ENCODE assay signal across 8 mouse cellular contexts in genomic region chr4:156227752-156228392, GRCm38 (mm10). TPM values are rescaled to one million over a fixed set of nuclear protein-coding genes. Genes with fewer than 3 reads are reported as not detected.
DNase-seq lines count a peak whose midpoint lies in the region; ATAC-seq lines count a peak whose summit lies in the region.

No protein-coding gene starts in this region.

- H3K27ac ChIP-seq in kidney, embryonic 14.5 days (ENCODE audit: low read depth, low read length): no peak overlapping the region
- H3K27ac ChIP-seq in embryonic facial prominence, embryonic 14.5 days (replicated peaks; ENCODE audit: low read depth, low read length): no peak overlapping the region
- H3K27ac ChIP-seq in hindbrain, embryonic 15.5 days (replicated peaks): no peak overlapping the region
- H3K27ac ChIP-seq in lung, embryonic 16.5 days (ENCODE audit: low read length): no peak overlapping the region

- H3K27me3 ChIP-seq in kidney, embryonic 14.5 days (ENCODE audit: control insufficient read depth, insufficient read depth, low read length): no peaks in the 10 kb centered on the region
- no peaks in the 10 kb centered on the region for H3K27me3 ChIP-seq in embryonic facial prominence, embryonic 14.5 days (replicated peaks; ENCODE audit: control insufficient read depth, insufficient read depth, low read length)
- no peaks in the 10 kb centered on the region for H3K27me3 ChIP-seq in hindbrain, embryonic 15.5 days
- no peaks in the 10 kb centered on the region for H3K27me3 ChIP-seq in lung, embryonic 16.5 days (ENCODE audit: control insufficient read depth, insufficient read depth, low read depth, low read length)

- peak overlapping the region; percentile 28; the same call in 1 of the 2 replicates for H3K9ac ChIP-seq in kidney, embryonic 14.5 days (ENCODE audit: low read depth, low read length)
- no peak overlapping the region for H3K9ac ChIP-seq in embryonic facial prominence, embryonic 14.5 days (ENCODE audit: low read depth, low read length)
- no peak overlapping the region for H3K9ac ChIP-seq in hindbrain, embryonic 15.5 days
- H3K9ac ChIP-seq in lung, embryonic 16.5 days (ENCODE audit: low read length): no peak overlapping the region

- no peak overlapping the region for H3K4me3 ChIP-seq in kidney, embryonic 14.5 days (ENCODE audit: low read length)
- H3K4me3 ChIP-seq in embryonic facial prominence, embryonic 14.5 days (ENCODE audit: low read depth, low read length): peak overlapping the region; percentile 0; the same call in 1 of the 2 replicates
- H3K4me3 ChIP-seq in hindbrain, embryonic 15.5 days: no peak overlapping the region
- H3K4me3 ChIP-seq in lung, embryonic 16.5 days (ENCODE audit: low read length): peak overlapping the region; percentile 18; the same call in 1 of the 2 replicates

- peaks cover 6% of the 10 kb centered on the region; the same call in 1 of the 2 replicates for H3K4me1 ChIP-seq in kidney, embryonic 14.5 days (ENCODE audit: control insufficient read depth, insufficient read depth, low read length)
- H3K4me1 ChIP-seq in embryonic facial prominence, embryonic 14.5 days (ENCODE audit: control insufficient read depth, insufficient read depth, low read length): 0 out of 2 replicates have a peak, but pooled peaks cover 3% of the 10 kb centered on the region
- no peaks in the 10 kb centered on the region for H3K4me1 ChIP-seq in hindbrain, embryonic 15.5 days (replicated peaks)
- H3K4me1 ChIP-seq in lung, embryonic 16.5 days (replicated peaks; ENCODE audit: control insufficient read depth, insufficient read depth, low read length): peaks cover 14% of the 10 kb centered on the region

- WGBS in kidney, embryonic 14.5 days: 32% methylated on average over 18 of the region's 18 CpGs
- 28% methylated on average over 18 of the region's 18 CpGs for WGBS in embryonic facial prominence, embryonic 14.5 days
- WGBS in hindbrain, embryonic 15.5 days: 40% methylated on average over 18 of the region's 18 CpGs
- WGBS in lung, embryonic 16.5 days: 33% methylated on average over 18 of the region's 18 CpGs

- DNase-seq in kidney, adult 11 months: no peak
- DNase-seq in embryonic facial prominence, embryonic 14.5 days (ENCODE audit: low spot score): peak; percentile 57
- DNase-seq in left cerebral cortex, postnatal 14 days (ENCODE audit: low spot score in 2 of 2): no peak
- DNase-seq in spleen, adult 12 weeks (ENCODE audit: low spot score): no peak
- no peak for DNase-seq in layer of hippocampus, postnatal 14 days (ENCODE audit: low spot score in 2 of 2)

- peak; percentile 18; the same call in 1 of the 2 replicates for ATAC-seq in kidney, embryonic 14.5 days (ENCODE audit: low FRiP score, low TSS enrichment)
- ATAC-seq in embryonic facial prominence, embryonic 14.5 days (ENCODE audit: low read depth): peak; percentile 58
- 0 out of 2 replicates have a peak, but pooled peaks have one; percentile 5 for ATAC-seq in hindbrain, embryonic 15.5 days (ENCODE audit: low FRiP score, low read depth)
- peak; percentile 68 for ATAC-seq in lung, embryonic 16.5 days (ENCODE audit: low read depth)

- no peaks in the 10 kb centered on the region for H3K9me3 ChIP-seq in kidney, embryonic 14.5 days (ENCODE audit: control insufficient read depth, low read length)
- H3K9me3 ChIP-seq in embryonic facial prominence, embryonic 14.5 days (ENCODE audit: control insufficient read depth, low read length): no peaks in the 10 kb centered on the region
- no peaks in the 10 kb centered on the region for H3K9me3 ChIP-seq in hindbrain, embryonic 15.5 days
- H3K9me3 ChIP-seq in lung, embryonic 16.5 days (ENCODE audit: control insufficient read depth, low read length): no peaks in the 10 kb centered on the region

- peaks cover 39% of the 10 kb centered on the region for H3K36me3 ChIP-seq in kidney, embryonic 14.5 days (ENCODE audit: control insufficient read depth, insufficient read depth, low read length)
- peaks cover 38% of the 10 kb centered on the region for H3K36me3 ChIP-seq in embryonic facial prominence, embryonic 14.5 days (ENCODE audit: control insufficient read depth, insufficient read depth, low read length)
- H3K36me3 ChIP-seq in hindbrain, embryonic 15.5 days: peaks cover 30% of the 10 kb centered on the region
- peaks cover 21% of the 10 kb centered on the region for H3K36me3 ChIP-seq in lung, embryonic 16.5 days (ENCODE audit: control insufficient read depth, insufficient read depth, low read length)

- intact Hi-C loops in left cerebral cortex, postnatal 14 days (cut with DNase I): no loop called here

- peak overlapping the region; percentile 15; the same call in 1 of the 2 replicates for H3K4me2 ChIP-seq in kidney, embryonic 14.5 days (replicated peaks; ENCODE audit: low read depth, low read length)
- H3K4me2 ChIP-seq in embryonic facial prominence, embryonic 14.5 days (ENCODE audit: low read depth, low read length): peak overlapping the region; percentile 24
- H3K4me2 ChIP-seq in hindbrain, embryonic 15.5 days: no peak overlapping the region
- peak overlapping the region; percentile 34 for H3K4me2 ChIP-seq in lung, embryonic 16.5 days (ENCODE audit: low read depth, low read length)

RNA-seq across cellular contexts. Expression of gene Plekhn1, which starts 6.8 kb away (rescaled TPM):
- polyA plus RNA-seq in kidney, embryonic 14.5 days (2014; fragmentation: Nextera tagmentation; extraction: Ambion mirVana): 17.4 and 20.3 TPM in 2 replicates
- 23.9 and 25.8 TPM in 2 replicates for polyA plus RNA-seq in embryonic facial prominence, embryonic 14.5 days (2014; fragmentation: Nextera tagmentation; extraction: Ambion mirVana)
- 26.1 and 30.4 TPM in 2 replicates for polyA plus RNA-seq in hindbrain, embryonic 15.5 days (2015; fragmentation: Nextera tagmentation; extraction: Ambion mirVana)
- polyA plus RNA-seq in lung, embryonic 16.5 days (2015; fragmentation: Nextera tagmentation; extraction: Ambion mirVana): 18.5 and 22.8 TPM in 2 replicates
- total RNA-seq in left cerebral cortex, postnatal 14 days (2021): 10 to 100 TPM; 34.8 to 36.3 TPM
- 10 to 100 TPM; 37.7 to 38.4 TPM for total RNA-seq in layer of hippocampus, postnatal 14 days (2021)

RNA-seq across cellular contexts. Expression of gene Noc2l, which starts 7.9 kb away (rescaled TPM):
- 79.7 and 109 TPM in 2 replicates for polyA plus RNA-seq in kidney, embryonic 14.5 days (2014; fragmentation: Nextera tagmentation; extraction: Ambion mirVana)
- polyA plus RNA-seq in embryonic facial prominence, embryonic 14.5 days (2014; fragmentation: Nextera tagmentation; extraction: Ambion mirVana): 56.5 and 59.5 TPM in 2 replicates
- 53.4 and 59.0 TPM in 2 replicates for polyA plus RNA-seq in hindbrain, embryonic 15.5 days (2015; fragmentation: Nextera tagmentation; extraction: Ambion mirVana)
- 51.3 and 51.6 TPM in 2 replicates for polyA plus RNA-seq in lung, embryonic 16.5 days (2015; fragmentation: Nextera tagmentation; extraction: Ambion mirVana)
- total RNA-seq in left cerebral cortex, postnatal 14 days (2021): 10 to 100 TPM; 60.3 to 61.4 TPM
- total RNA-seq in layer of hippocampus, postnatal 14 days (2021): 10 to 100 TPM; 60.7 to 61.1 TPM

RNA-seq across cellular contexts. Expression of gene Perm1, which starts 12.2 kb away (rescaled TPM):
- 0.67 and 0.92 TPM in 2 replicates for polyA plus RNA-seq in kidney, embryonic 14.5 days (2014; fragmentation: Nextera tagmentation; extraction: Ambion mirVana)
- 1.5 and 2.2 TPM in 2 replicates for polyA plus RNA-seq in embryonic facial prominence, embryonic 14.5 days (2014; fragmentation: Nextera tagmentation; extraction: Ambion mirVana)
- 1.9 and 2.5 TPM in 2 replicates for polyA plus RNA-seq in hindbrain, embryonic 15.5 days (2015; fragmentation: Nextera tagmentation; extraction: Ambion mirVana)
- 0.45 and 0.91 TPM in 2 replicates for polyA plus RNA-seq in lung, embryonic 16.5 days (2015; fragmentation: Nextera tagmentation; extraction: Ambion mirVana)
- under 1 TPM; 0.20 to 0.66 TPM for total RNA-seq in left cerebral cortex, postnatal 14 days (2021)
- total RNA-seq in layer of hippocampus, postnatal 14 days (2021): under 1 TPM; 0.25 to 0.33 TPM

RNA-seq across cellular contexts. Expression of gene AW011738, which starts 24.8 kb away (rescaled TPM):
- polyA plus RNA-seq in kidney, embryonic 14.5 days (2014; fragmentation: Nextera tagmentation; extraction: Ambion mirVana): 1.0 and 1.6 TPM in 2 replicates
- 0.74 and 0.79 TPM in 2 replicates for polyA plus RNA-seq in embryonic facial prominence, embryonic 14.5 days (2014; fragmentation: Nextera tagmentation; extraction: Ambion mirVana)
- 4.5 and 5.0 TPM in 2 replicates for polyA plus RNA-seq in hindbrain, embryonic 15.5 days (2015; fragmentation: Nextera tagmentation; extraction: Ambion mirVana)
- polyA plus RNA-seq in lung, embryonic 16.5 days (2015; fragmentation: Nextera tagmentation; extraction: Ambion mirVana): 2.9 and 3.4 TPM in 2 replicates
- total RNA-seq in left cerebral cortex, postnatal 14 days (2021): 1 to 10 TPM; 4.0 to 5.0 TPM
- total RNA-seq in layer of hippocampus, postnatal 14 days (2021): 1 to 10 TPM; 6.5 to 6.7 TPM

RNA-seq across cellular contexts. Expression of gene Isg15, which starts 27.3 kb away (rescaled TPM):
- 0.36 TPM in 1 of 2 replicates, not detected in the other for polyA plus RNA-seq in kidney, embryonic 14.5 days (2014; fragmentation: Nextera tagmentation; extraction: Ambion mirVana)
- polyA plus RNA-seq in embryonic facial prominence, embryonic 14.5 days (2014; fragmentation: Nextera tagmentation; extraction: Ambion mirVana): 0.67 and 1.2 TPM in 2 replicates
- polyA plus RNA-seq in hindbrain, embryonic 15.5 days (2015; fragmentation: Nextera tagmentation; extraction: Ambion mirVana): 1.5 and 5.1 TPM in 2 replicates
- polyA plus RNA-seq in lung, embryonic 16.5 days (2015; fragmentation: Nextera tagmentation; extraction: Ambion mirVana): 1.7 and 3.1 TPM in 2 replicates
- total RNA-seq in left cerebral cortex, postnatal 14 days (2021): under 1 TPM in 1 of 2 experiments, not detected in 1; 0.66 TPM
- under 1 TPM; 0.55 to 0.76 TPM for total RNA-seq in layer of hippocampus, postnatal 14 days (2021)

Comparison
In these comparisons a context has a peak if more than half of its experiments do, and no peak if none do; other contexts are left out.
1. ATAC-seq: peak in every context shown above with its lines; median percentile 68 in lung, embryonic 16.5 days; 58 in embryonic facial prominence, embryonic 14.5 days; 18 in kidney, embryonic 14.5 days; 5 in hindbrain, embryonic 15.5 days.
2. H3K4me3 ChIP-seq: peak in embryonic facial prominence, embryonic 14.5 days (single experiment) and lung, embryonic 16.5 days (single experiment); none in kidney, embryonic 14.5 days (single experiment) and hindbrain, embryonic 15.5 days (single experiment).